9 mouse cellular contexts compared by ENCODE assay signal in the genomic region with DNA sequence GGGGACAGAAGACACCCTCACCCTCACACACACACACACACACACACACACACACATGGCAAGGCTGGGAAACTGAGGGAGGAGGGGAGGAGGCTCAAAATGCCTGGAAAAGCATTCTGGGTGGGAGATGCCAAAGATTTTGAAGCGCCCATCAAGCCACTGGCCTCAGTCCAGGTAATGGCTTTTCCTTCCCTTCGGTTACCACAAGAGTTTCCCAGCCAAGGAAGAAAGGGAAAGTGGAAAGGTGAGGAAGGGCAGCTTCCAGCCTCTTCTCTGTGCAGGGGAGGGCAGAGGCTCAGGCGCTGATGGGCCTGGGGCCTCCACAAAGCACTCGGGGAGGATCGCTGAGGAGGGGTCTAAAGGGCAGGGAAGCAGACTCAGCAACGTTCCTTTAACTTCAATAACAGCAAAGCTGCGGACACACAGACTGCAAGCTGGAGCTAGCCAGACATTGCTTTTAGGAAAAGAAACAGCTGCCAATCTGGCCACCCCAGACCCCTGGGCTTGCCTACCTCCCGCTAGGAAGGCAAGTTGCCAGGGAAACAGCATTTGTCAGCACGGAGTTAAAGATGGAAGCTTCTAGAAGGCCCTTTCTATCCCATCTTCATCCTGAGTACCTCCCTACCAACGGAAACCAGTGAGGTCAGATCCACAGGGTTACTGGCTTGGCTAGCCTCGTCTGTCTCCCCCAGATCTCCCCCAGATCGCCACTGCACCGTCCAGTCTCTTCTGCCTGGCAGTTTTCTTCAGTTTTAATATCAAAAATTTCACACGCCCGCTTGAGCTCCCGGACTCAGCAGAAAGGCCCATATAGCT. TPM values are rescaled to one million over a fixed set of nuclear protein-coding genes. Genes with fewer than 3 reads are reported as not detected.
DNase-seq lines count a peak whose midpoint lies in the region; ATAC-seq lines count a peak whose summit lies in the region.
"Had no signal": no experiment of that assay in that cellular context is flagged by ENCODE, and none has a peak within 500 bp of the region (broad histone marks: within the 10 kb centered on the region; RNA-seq: fewer than 3 reads in every experiment).

No protein-coding gene starts in this region.

- no peak for DNase-seq in heart, postnatal 10 days
- no peak for DNase-seq in neural tube, embryonic 11.5 days (ENCODE audit: low spot score)
- no peak for DNase-seq in neural tube, embryonic 10.5 days (ENCODE audit: extremely low spot score, low spot score)
- DNase-seq in layer of hippocampus, postnatal 25 days (ENCODE audit: extremely low spot score in 1 of 2, low spot score in 1 of 2) = no peak
- no peak for DNase-seq in left cerebral cortex, postnatal 14 days (ENCODE audit: low spot score in 2 of 2)
- DNase-seq: adrenal gland, postnatal 36 days; heart, postnatal 14 days had no signal

- H3K4me2 ChIP-seq in heart, embryonic 13.5 days = no peak overlapping the region
- no peak overlapping the region for H3K4me2 ChIP-seq in neural tube, embryonic 11.5 days (ENCODE audit: low read depth)
- H3K4me2 ChIP-seq in intestine, embryonic 15.5 days (replicated peaks) = 0 out of 2 replicates have a peak overlapping the region, but pooled peaks have one; percentile 9

- intact Hi-C loops in heart, postnatal 10 days (cut with DNase I) = no loop called here
- intact Hi-C loops in left cerebral cortex, postnatal 14 days (cut with DNase I) = no loop called here

- peak overlapping the region; percentile 56 for H3K9ac ChIP-seq in heart, embryonic 13.5 days
- H3K9ac ChIP-seq in neural tube, embryonic 11.5 days (ENCODE audit: low read length) = peak overlapping the region; percentile 29; the same call in 1 of the 2 replicates
- no peak overlapping the region for H3K9ac ChIP-seq in intestine, embryonic 15.5 days

- no peaks in the 10 kb centered on the region for H3K27me3 ChIP-seq in heart, embryonic 13.5 days (replicated peaks)
- no peaks in the 10 kb centered on the region for H3K27me3 ChIP-seq in neural tube, embryonic 11.5 days (ENCODE audit: control insufficient read depth, insufficient read depth, low read length)
- H3K27me3 ChIP-seq in intestine, embryonic 15.5 days (replicated peaks) = no peaks in the 10 kb centered on the region

- 54% methylated on average over 16 of the region's 16 CpGs for WGBS in heart, embryonic 13.5 days
- WGBS in neural tube, embryonic 11.5 days = 35% methylated on average over 16 of the region's 16 CpGs
- WGBS in intestine, embryonic 15.5 days = 35% methylated on average over 16 of the region's 16 CpGs

- peak overlapping the region; percentile 42; the same call in 1 of the 2 replicates for H3K27ac ChIP-seq in heart, embryonic 13.5 days (replicated peaks)
- 0 out of 2 replicates have a peak overlapping the region, but pooled peaks have one; percentile 17 for H3K27ac ChIP-seq in neural tube, embryonic 11.5 days (ENCODE audit: low read depth, low read length)
- H3K27ac ChIP-seq in intestine, embryonic 15.5 days = no peak overlapping the region

- H3K4me1 ChIP-seq in heart, embryonic 13.5 days = peaks cover 61% of the 10 kb centered on the region
- peaks cover 24% of the 10 kb centered on the region for H3K4me1 ChIP-seq in neural tube, embryonic 11.5 days (ENCODE audit: control insufficient read depth, insufficient read depth, low read length)
- H3K4me1 ChIP-seq in intestine, embryonic 15.5 days (replicated peaks) = peaks cover 13% of the 10 kb centered on the region

- 0 out of 2 replicates have a peak, but pooled peaks cover 6% of the 10 kb centered on the region for H3K36me3 ChIP-seq in heart, embryonic 13.5 days
- no peaks in the 10 kb centered on the region for H3K36me3 ChIP-seq in neural tube, embryonic 11.5 days (ENCODE audit: control insufficient read depth, insufficient read depth, low read length)
- H3K36me3 ChIP-seq in intestine, embryonic 15.5 days = no peaks in the 10 kb centered on the region

- no peak for ATAC-seq in heart, embryonic 13.5 days (ENCODE audit: extremely low read depth, insufficient number of reproducible peaks, low FRiP score, low TSS enrichment)
- no peak for ATAC-seq in neural tube, embryonic 11.5 days (ENCODE audit: insufficient read depth, low FRiP score, low TSS enrichment)
- peak; percentile 50; the same call in 1 of the 2 replicates for ATAC-seq in intestine, embryonic 15.5 days

- H3K4me3 ChIP-seq in heart, embryonic 13.5 days = no peak overlapping the region
- no peak overlapping the region for H3K4me3 ChIP-seq in neural tube, embryonic 11.5 days (ENCODE audit: low read depth, low read length)
- no peak overlapping the region for H3K4me3 ChIP-seq in intestine, embryonic 15.5 days (replicated peaks)

- H3K9me3 ChIP-seq in heart, embryonic 13.5 days = no peaks in the 10 kb centered on the region
- H3K9me3 ChIP-seq in neural tube, embryonic 11.5 days (ENCODE audit: control insufficient read depth, low read length) = no peaks in the 10 kb centered on the region
- H3K9me3 ChIP-seq in intestine, embryonic 15.5 days = no peaks in the 10 kb centered on the region

RNA-seq across cellular contexts. Expression of gene Ext2, which starts 43.1 kb away (rescaled TPM):
- polyA plus RNA-seq in heart, embryonic 13.5 days (2015; fragmentation: Nextera tagmentation; extraction: Ambion mirVana) = 68.3 and 72.2 TPM in 2 replicates
- 10 to 100 TPM; 58.0 to 59.9 TPM for total RNA-seq in heart, postnatal 10 days (2021)
- 73.6 and 77.0 TPM in 2 replicates for polyA plus RNA-seq in neural tube, embryonic 11.5 days (2014; fragmentation: Nextera tagmentation; extraction: Ambion mirVana)
- 92.9 and 93.6 TPM in 2 replicates for polyA plus RNA-seq in intestine, embryonic 15.5 days (2015; fragmentation: Nextera tagmentation; extraction: Ambion mirVana)
- 10 to 100 TPM; 50.2 to 51.0 TPM for total RNA-seq in layer of hippocampus, postnatal 25 days (2021)
- total RNA-seq in left cerebral cortex, postnatal 14 days (2021) = 10 to 100 TPM; 53.6 to 55.7 TPM
